Mouse (Mus musculus): ENCODE measurements around the gene Kif2c.
"Not testable (repeated sequence)": the region's sequence is repeated elsewhere in the genome, so short reads cannot be mapped to it uniquely, and the experiment has no call there.

Gene Kif2c

DNA sequence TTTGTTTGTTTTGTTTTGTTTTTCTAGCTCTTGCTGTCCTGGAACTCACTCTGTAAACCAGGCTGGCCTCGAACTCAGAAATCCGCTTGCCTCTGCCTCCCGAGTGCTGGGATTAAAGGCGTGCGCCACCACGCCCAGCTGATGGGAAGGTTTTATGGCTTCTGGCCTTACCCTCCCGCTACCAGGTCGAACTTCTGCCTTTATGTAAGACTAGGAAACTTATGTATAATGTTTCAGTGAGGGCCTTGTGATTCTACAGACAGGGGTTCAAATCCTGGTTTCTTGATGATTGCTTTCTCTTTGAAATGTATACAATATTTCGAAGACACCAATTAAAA lies 289 bp upstream of the Kif2c start:
- DNase-seq: not testable (repeated sequence)

DNA sequence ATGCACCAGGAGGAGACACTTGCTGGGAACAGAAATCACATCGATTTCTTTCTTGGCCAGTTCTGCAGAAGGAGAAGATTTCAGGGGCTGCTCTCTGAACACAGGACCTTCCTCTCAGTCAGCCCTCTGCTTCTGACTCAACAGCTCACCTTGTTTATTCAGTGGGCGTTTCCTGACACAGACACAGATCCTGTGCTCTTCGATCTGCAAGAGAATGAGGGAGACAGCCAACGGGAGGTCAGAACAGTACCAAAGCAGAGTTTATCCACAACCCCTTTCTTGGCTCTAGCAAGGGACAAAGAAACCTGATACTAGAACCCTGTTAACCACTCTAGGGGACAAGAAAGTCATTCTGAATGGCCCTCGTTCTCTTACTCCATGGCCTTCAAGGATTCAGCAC lies 12.5 kb downstream of the Kif2c start:
- no peak for DNase-seq

DNA sequence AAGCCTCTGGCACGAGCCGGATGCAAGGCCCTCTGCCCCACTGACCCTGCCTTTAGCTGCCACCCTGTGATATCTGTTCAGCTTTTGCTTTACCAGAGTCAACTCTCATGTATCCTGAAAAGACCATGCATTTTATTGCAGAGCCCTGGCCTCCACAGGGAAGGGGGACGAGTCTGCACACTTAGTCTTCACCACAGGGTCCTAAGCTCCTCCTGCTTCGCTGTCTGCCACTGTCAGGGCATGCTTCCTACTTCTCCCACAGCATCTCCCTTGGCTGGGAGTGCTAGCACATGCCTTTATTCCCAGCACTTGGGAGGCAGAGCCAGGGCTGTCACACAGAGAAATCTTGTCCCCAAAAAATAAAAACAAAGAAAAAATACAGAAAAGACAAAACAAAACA lies 21.3 kb downstream of the Kif2c start:
- no peak for DNase-seq

DNA sequence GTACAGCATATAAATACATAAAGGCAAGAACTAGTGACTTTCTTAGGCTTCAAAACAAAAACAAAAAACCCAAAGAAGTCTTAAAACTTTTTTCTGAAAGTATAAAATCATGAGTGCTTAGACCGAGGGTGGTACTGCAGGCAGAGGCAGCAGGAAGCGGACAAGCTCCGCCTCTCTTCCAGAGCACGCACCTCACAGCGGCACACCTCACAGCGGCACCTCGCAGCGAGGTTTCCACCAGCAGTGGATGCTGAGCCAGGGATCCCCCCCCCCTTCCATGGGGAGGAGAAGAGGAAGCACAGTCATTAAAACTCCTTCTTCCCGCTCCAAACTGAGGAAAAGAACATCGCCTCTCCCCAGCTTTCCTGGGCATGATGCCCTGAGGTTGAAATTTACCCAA lies 22.8 kb downstream of the Kif2c start:
- DNase-seq: no peak

DNA sequence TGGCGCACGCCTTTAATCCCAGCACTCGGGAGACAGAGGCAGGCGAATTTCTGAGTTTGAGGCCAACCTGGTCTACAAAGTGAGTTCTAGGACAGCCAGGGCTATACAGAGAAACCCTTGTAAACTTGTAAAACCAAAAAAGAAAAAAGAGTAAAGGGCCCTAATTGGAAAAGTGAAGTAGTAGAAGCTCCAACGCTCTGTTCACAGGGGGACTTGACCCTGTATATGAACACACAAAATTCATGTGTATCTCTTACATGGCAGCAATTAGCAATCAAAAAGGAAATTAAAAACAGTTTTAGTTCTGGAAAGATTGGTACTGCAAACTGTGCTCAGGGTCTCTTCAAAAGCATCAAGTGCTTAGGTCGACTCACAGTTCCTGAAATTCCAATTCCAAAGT lies 26.1 kb downstream of the Kif2c start:
- no peak for DNase-seq

DNA sequence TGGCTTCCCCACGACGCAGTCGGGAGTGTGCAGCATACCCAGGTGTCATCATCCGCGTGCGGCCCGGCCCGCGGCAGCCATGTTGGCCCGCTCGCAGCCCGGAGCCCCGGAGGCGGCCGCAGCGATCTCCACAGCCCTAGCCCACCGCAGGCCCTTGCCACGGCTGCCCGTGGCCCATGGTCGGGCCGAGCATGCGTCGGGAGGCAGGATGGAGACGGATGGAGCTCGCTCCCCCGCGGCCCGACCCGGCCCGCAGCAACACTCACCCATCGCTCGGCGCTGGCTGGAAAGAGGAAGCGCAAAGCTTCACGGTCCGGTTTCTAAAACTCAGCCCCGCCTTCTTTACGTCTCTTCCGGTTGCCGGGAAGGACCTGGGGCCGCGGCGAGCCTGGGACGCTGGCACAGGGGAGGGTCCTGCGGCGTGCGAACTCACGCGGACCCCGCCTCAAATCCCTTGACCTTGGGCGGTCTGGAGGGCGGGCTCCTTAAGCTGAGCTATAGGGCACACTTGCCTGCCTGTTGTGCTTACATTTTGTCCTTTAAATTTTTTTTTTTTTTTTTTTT lies 26.6 kb downstream of the Kif2c start, which contains the start of gene Rps8:
Gene Rps8 (minus strand): TSS at position 452 of the 564 bp plus-strand sequence.
- DNase-seq: peak; percentile 89 to 91

DNA sequence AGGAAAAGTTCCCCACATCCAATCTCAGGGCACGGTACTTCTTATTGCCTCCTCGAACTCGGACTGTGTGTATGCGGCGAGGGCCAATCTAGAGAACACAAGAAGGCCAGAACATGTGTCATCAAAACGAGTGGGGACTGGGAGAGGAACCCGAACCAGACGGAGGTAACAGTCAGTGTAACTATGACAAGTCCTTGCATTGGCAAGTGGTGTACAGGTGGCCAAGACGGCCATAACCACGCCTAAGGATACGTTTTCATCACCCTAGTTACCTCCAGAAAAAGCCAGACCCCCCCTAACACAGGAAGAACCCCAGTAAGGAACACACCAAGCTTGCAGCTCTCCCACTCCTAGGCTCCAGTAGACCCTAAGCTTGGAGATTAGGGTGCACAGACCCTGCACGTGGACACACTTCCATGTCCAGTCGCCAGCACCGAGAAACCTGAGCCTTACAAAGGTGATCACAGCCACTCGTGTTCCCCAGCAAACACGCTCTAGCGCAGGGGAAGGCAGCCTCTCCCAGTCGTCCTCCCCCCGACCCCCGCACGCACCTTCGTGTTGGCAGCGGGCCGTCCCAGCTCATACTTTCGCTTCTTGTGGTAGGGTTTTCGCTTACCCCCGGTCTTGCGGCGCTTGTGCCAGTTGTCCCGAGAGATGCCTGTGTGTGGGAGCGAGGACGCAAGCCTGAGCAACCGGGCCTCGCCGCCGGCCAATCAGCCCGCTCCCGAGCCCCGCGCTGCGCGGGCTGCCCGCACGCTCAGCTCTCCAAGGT lies 27.2 kb downstream of the Kif2c start:
- no peak for DNase-seq

DNA sequence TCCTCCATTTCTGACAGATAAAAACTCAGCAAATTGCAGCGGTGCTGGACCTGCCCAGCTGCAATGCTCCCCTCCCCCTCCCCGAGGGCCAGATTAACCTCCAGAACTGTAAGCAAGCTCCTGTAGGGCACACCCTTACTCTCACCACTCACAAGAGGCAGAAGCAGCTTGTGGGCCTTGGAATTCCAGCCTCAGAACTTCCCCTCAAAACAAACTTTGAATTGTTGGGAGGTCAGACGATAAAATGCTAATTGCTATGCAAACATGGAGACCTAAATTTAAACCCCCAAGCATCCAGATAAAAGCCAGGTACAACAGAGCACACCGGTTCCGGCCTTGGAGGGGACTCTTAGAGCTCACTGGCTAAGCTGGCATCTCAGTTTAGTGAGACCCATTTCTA lies 29.7 kb downstream of the Kif2c start:
- no peak for DNase-seq

DNA sequence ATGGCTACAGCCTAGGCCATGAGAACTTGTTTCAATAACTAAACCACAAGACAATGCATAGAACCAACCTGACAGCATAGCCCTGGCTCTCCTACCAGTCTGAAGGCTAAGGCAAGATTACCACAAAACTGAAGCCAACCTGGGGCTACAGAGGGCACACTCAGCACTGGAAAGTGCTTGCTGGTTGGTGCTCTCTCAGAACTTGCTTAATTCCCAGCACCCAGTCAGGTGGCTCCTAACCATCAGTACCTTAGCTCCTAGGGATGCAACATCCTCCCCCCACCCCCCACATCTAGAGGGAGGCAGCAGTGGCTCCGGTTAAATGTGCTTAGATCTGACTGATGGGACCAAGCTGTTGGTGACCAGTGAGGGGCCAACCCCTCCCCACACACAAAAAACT lies 31.0 kb downstream of the Kif2c start:
- no peak for DNase-seq

DNA sequence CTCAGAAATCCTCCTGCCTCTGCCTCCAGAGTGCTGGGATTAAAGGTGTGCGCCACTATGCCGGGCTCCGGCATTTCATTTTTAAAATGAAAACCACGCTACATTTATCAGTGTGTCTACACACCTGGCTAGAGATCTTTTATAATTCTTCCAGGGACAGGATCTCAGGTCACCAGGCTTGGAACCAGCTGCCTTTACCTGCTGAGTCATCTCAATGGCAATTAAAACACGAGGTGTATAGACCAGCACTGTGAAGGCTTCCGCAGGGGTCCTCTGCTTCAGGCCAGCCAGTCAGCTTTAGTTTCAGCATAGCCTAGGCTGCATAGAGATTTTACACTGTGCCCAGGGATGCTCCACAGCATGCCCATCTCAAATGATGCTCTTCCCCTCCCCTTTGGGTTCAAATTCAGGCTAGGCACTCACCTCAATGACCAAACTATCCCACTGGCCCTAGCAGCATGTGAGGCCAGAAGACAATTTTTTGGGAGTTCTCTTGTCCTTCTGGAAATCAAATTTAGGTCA lies 32.2 kb downstream of the Kif2c start:
- DNase-seq: peak in 1 of 2 experiments; percentile 14

DNA sequence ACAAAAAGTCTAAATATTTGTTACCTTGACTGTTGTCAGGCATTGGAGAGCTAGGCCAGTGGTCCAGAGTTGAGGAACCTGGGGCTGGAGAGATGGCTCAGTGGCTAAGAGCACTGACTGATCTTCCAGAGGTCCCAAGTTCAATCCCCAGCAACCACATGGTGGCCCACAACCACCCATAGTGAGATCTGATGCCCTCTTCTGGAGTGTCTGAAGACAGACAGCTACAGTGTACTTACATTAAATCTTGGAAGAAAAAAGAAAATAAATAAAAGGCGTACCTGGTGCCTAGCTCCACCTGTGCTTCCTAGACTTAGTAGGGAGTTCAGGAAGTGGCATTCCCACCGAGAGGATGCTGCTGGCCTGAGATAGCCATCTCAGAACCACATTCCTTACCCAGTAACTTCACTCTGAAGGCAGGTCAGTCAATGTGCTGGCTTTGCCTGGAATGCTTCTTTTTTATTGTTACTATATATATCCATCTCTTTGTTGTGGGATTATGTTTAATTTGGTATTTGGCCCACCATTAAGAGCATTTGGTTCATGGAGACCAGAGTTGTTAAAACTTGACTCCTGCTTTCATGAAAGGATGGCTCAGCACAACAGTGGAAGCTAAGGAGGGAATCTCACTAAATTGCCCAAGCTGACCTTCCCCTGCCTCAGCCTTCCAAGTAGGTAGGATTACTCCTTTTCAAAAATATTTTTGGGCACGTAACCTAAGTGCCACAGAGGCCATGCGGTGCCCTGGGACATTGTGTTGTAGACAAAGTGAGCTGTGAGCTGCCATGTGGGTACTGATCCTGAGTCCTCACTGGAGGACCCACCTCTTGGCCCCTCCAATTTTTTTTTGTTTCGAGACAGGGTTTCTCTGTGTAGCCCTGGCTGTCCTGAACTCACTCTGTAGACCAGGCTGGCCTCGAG lies 32.9 kb downstream of the Kif2c start:
- peak in 1 of 2 experiments; percentile 17 for DNase-seq

DNA sequence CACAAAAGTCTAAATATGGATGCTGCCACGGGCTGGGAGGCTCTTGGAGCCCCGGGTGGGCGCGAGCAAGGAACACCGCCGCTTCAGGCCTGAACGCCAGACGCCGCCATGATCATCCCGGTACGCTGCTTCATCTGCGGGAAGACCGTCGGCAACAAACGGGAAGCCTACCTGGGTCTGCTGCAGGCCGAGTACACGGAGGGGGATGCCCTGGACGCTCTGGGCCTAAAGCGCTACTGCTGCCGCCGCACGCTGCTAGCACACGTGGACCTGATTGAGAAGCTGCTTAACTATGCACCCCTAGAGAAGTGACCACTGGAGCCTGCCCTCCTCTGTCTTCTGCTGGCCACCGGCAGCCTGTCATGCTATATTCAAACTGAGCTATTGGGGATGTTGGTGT lies 33.6 kb downstream of the Kif2c start:
- DNase-seq: peak in 1 of 2 experiments; percentile 16

DNA sequence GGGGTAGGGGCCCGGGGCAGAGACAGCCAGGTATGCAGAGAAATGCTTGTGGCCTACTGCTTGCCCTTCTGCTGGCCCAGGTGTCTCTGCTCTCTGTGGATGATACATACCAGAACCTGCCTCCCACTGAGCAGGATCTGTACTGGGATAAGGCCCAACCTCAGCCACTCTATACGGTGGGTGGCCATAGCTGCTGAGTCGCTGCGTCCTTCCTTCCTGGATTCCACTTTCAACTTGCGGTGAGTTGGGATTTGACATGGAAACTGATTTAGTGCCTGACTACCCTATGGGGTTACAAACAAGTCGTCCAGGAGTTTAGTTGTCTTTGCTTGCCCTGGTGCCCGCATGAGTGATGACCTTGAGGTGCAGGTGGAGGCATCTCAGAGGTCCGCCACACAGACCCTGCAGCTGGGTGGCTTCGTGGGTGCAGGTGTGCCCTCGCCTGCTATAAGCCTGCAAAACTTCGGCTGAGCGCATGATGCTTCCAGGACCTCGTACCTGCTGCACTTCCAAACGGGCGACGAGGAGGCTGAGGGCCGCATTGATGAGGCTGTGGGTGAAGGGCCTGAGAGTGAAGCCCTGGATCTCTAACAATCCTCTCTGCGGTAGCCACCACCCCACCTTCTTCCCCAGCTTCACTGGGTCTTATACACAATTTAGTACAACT lies 34.3 kb downstream of the Kif2c start:
- DNase-seq: peak in 1 of 2 experiments; percentile 22

DNA sequence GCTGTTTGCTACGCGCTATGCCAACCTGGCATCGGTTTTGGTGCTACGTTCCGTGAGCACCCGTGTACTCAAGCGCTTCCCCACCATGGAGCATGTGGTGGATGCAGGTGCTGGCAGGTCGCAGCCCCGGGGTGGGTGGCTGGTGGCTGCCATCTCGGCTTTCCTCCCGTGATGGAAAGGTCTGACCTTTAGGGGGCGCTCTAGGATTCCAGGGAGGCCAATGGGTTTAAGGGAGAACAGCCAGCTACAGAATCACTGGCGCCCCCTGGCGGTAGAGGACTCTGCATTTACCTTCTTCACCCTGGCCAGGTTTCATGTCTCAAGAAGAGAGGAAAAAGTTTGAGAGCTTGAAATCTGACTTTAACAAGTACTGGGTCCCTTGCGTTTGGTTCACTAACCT lies 36.3 kb downstream of the Kif2c start:
- peak; percentile 88 to 93 for DNase-seq

DNA sequence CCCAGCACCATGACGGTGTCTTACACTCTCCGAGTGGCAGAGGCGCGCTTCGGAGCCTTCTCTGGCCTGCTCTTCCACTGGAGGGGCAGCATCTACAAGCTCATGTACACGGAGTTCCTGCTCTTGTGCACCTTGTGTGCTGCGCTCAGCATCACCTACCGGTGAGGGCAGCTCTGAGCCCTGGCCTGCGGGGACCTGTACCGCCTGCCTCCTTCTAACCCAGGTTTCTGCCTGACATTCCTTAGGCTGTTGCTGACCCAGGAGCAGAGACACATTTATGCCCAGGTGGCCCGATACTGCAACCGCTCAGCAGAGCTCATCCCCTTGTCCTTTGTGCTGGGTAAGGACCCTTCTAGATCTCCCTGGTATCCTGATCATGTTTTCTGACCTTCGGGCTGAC lies 37.2 kb downstream of the Kif2c start:
- DNase-seq: no peak

DNA sequence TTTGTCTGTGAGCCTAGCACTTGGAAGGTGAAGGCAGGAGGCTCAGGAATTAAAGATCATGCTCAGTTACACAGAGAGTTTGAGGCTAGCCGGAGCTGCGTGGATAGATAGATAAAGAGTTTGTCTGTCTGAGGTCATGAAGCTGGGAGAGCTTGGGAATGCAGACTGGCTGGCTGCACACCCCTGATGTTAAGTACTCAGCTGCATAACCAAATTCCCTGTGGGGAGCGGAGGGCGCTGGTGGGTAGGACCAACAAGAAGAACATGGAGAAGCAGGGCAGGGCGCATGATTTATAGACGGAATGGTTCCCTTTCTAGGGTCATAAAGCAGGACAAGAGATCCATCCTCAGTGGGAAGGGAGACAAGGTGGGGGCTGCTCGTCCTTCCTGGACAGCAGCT lies 39.4 kb downstream of the Kif2c start:
- DNase-seq: no peak

DNA sequence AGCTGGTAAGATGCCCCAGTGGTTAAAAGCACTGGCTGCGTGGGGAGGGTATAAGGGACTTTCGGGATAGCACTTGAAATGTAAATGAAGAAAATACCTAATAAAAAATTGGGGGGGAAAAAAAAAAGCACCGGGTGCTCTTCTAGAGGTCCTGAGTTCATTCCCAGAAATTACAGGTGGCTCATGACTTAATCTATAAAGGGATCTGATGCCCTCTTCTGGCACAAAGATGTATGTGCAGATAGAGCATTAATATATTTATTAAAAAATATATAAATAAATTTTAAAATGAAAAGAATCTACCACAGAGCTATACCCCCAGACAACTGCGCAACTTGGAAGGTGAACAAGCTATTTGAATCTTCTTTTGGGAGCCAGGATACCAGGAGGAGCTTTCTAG lies 41.8 kb downstream of the Kif2c start:
- DNase-seq: no peak

DNA sequence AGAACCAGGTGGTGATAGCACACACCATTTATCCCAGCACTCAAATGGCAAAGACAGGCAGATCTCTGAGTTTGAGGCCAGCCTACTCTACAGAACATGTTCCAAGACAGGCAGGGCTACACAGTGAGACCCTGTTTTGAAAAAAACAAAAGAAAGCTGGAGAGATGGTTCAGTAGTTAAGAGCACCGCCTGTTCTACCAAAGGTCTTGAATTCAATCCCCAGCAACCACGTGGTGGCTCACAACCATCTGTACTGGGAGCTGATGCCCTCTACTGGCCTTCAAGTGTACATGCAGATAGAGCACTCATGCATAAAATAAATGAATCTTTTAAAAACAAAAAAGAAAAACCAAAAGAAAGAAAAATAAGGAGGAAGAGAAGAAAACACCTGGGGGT lies 43.2 kb downstream of the Kif2c start:
- peak in 1 of 2 experiments; percentile 59 for DNase-seq

DNA sequence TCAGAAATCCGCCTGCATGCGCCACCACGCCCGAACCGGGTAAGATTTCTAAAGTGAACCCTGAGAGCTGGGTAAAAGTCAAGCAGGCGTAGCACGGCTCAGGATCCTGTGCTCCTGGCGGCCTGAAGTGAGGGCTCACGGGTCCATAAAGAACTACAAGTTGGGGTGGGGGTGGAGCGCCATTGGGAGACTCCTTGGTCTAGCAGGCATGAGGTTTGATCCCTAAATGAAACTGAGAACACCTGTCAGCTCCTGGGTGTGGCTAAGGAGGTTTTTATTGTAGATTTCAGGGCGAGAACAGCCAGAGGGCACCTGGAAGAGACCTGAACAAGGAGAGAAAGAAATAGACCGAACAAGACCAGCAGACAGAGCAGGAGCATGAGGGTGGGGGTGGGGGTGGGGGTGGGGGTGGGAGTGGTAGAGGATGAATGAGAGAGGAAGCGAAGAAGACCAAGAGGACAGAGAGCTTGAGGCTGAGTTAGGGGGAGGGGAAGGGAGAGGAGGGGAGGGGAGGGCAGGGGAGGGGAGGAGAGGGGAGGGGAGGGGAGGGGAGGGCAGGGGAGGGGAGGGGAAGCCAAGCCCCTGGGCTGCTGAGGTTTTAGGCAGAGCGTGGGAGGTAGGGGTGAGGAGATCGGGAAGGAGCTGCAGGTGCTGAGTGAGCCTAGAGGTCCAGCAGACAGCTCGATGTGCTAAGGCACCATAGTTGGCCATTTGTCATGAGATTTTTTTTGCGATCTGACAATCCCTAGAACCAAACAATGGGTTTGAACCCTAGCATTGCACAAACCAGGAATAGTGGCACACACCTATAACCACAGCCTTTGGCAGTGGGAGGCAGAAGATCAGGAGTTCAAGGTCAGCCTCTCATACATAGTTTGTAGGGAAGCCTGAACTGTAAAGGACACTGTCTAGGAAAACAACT lies 43.9 kb downstream of the Kif2c start:
- no peak for DNase-seq

DNA sequence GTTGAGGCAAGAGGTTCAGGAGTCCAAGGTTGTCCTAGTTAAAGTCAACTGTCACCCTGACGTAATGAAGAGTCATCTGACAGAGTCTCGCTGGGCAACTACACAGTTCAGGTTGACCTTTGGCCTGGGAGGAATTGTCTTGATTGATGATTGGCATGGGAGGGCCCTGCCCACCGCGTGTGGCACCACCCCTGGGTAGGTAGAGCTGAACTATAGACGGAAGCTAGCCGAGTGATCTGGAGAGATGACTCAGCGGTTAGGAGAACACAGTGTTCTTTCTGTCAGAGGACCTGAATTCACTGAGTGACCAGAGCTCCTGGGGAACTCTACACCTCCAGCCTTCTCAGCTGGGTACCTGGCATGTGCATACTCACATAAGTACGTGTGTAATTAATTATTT lies 46.4 kb downstream of the Kif2c start:
- DNase-seq: peak; percentile 57 to 64

DNA sequence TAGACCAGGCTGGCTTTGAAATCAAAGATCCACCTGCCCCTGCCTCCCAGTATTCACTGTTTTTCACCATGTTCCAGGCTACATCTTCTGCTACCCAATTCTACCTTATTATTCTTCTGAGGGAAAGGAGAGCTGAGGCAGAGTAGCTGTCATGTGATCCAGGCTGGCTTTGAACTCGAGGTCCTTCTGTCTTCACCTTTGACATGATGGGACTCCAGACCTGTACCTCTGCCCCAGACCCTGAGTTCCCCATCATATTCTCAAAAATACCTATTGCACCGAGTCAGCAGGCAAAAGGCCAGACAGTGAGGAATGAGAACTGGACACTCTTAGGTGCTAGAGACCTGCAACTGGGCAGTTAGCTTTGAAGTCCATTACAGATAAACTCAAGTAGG lies 47.8 kb downstream of the Kif2c start:
- no peak for DNase-seq
